Mouse (Mus musculus) bone marrow, adult 2 months (tissue): ENCODE results near the gene Jam3.

Experiments used
- CTCF ChIP-seq: fragments of 200-500 bp; IDR thresholded peaks from 2 replicates; pipeline ENCODE4 v1.5.1; 2011; ENCODE audit warnings: low read length, control low read depth; ENCODE audit not compliant: control insufficient read depth, insufficient read depth
- POLR2A ChIP-seq: fragments of 200-500 bp; IDR thresholded peaks from 2 replicates; pipeline ENCODE4 v1.6.1; 2011; ENCODE audit warnings: low read depth, mild to moderate bottlenecking, control low read depth, low read length, borderline replicate concordance; ENCODE audit not compliant: control insufficient read depth

GRCm38 (mm10) chr9:27170726-27171125 is 15.5 kb upstream of the Jam3 start:
- TF ChIP-seq CTCF: no peak
- TF ChIP-seq POLR2A: no peak
